Mouse (Mus musculus) cerebellum, adult (tissue): ENCODE measurements at regions not wholly inside any gene's neighbourhood (a gene's known extent, or its start where the extent isn't known, plus 50 kb on each side); places are given as distances from the start of the nearest gene placed in this dataset.
"Not testable (repeated sequence)": the region's sequence is repeated elsewhere in the genome, so short reads cannot be mapped to it uniquely, and the experiment has no call there.

Source experiments
- ATAC-seq: cut with Nextera tagmentation; 2 replicates; pipeline ENCODE4 v1.9.2; 2017; ENCODE audit warnings: mild to moderate bottlenecking, moderate library complexity, mixed read lengths; ENCODE audit not compliant: insufficient number of reproducible peaks, low FRiP score, low TSS enrichment

DNA sequence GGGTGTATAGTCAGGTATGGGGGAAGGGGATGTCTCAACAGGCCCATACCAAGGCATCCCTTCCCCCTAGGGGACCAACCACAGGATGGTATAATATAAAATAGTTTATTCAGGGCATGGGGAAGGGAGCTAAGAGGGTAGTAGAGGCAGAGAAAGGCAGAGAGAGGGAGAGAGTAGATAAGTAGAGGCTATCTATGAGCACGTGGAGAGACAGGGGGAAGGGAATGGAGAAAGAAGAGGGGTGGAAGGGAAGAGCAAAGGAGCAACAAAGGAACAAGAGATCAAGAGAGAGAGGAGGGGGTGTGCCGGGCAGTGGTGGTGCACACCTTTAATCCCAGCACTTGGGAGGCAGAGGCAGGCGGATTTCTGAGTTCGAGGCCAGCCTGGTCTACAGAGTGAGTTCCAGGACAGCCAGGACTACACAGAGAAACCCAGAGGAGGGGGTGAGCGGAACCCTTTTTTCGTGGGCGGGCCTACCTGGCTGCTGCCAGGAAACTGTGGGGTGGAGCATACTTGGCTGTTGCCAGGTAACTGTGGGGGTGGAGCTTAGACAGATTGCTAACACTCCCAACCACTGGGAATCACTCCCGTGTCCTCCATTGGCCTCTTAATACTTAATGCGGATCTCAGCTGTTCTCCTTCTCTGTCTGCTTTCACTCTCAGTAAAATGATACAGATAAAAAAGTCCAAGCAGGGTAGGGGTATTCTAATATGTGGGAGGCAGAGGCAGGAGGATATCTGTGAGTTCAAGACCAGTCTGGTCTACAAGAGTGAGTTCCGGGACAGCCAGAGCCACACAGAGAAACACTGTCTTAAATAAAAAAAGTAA, 79.3 kb upstream of the Med13l start:
- ATAC-seq = no peak

DNA sequence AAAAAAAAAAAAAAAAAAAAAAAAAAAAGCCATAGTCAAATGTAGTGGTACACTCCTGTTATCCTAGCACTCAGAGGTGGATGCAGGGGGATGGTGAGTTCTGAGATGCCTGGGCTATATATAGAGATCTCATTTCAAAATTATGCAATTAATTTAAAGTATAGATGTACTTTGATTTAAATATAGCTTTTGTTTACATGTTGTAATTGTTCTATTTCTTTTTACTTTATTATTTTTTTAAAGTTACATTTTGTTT, 78.8 kb upstream of the Med13l start:
- ATAC-seq = no peak

DNA sequence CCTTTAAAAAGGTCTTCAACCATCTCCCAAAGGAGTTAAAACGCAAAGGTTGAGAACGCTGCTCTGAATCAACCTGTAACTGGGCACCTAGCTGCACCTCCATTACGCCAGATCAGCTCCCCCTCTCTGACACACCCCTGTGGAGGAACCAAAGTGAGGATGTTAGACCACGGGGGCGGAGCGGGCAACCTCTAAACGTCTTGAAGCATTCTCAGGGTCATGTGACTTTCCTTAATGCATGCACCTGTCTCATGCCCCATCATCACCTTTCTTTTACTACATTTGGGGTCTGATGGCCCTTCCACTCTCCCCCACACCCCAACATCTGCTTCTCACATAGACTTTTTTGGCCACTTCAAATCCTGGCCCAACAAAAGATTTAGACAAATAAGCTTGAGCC, 77.9 kb upstream of the Med13l start:
- no peak for ATAC-seq

- ATAC-seq = no peak
Measured at GRCm38 (mm10) chr5:118483001-118483400, 77.5 kb upstream of the Med13l start.

DNA sequence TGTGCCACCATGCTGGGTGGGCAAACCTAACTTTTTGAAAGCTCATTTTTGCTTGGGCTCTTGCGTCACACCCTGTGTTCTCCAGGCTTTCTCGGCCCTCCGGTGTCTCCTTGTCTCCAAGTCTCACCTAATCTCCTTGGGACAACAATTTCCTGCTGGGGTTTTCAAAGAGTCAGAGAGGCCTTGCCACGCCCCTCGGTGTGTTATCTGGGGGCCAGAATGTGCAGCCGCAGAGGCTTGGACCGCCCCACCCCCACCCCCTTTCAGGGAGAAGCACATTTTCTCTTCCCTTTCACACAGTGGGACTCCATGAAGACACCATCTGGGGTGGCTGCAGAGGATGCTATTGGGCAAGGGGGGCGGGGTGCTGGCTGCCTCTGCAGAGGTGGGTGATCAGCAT, 76.9 kb upstream of the Med13l start:
- ATAC-seq = no peak

- ATAC-seq = no peak
Measured at GRCm38 (mm10) chr5:118485191-118485590, 75.3 kb upstream of the Med13l start.

DNA sequence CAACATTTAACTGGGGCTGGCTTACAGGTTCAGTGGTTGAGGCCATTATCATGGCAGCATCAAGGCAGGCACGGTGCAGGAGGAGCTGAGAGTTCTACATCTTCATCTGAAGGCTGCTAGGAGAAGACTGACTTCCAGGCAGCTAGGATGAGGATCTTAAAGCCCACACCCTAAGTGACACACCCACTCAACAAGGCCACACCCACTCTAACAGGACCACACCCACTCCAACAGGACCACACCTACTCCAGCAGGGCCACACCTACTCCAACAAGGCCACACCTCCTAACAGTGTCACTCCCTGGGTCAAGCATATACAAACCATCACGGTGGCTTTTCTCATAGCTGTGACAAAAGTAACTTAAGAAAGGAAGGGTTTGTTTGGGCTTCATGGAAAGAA, 68.0 kb upstream of the Med13l start:
- ATAC-seq = not testable (repeated sequence)

GRCm38 (mm10) chr5:118494649-118495477, 65.6 kb upstream of the Med13l start:
- no peak for ATAC-seq

DNA sequence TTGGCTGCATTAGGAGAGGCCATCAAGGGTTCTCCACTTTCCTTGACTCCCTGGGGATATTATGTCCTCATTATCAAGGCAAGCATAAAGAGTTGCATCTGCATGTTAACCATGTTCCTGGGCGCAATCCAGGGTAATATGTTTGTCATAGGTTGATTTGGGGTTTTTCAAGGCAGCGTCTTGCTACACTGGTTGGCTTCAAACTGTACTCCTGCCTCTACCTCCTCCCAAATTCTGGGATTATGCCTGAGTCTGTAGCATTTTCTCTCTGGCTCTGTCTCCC, 65.1 kb upstream of the Med13l start:
- ATAC-seq = no peak

- no peak for ATAC-seq
Measured at GRCm38 (mm10) chr5:118501624-118502023, 58.9 kb upstream of the Med13l start.

DNA sequence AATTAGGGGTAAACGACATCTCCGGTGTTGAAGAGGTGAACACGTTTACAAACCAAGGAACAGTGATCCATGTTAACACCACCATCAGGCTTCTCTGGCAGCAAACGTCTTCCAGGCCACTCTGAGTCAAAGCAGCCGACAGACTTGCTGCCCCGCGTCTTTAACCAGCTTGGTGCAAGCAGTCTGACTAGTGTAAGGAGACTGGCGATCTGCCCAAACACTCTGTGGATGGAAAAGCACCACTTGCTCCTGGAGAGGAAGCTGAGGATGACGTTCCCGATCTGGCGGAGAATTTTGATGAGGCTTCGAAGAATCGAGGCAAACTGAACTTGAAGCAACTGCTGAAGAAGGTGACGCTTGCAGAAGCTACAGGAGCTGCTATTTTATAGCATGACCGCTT, 57.5 kb upstream of the Med13l start:
- no peak for ATAC-seq

GRCm38 (mm10) chr5:118504170-118504569, 56.3 kb upstream of the Med13l start:
- no peak for ATAC-seq

GRCm38 (mm10) chr5:118504926-118505325, 55.6 kb upstream of the Med13l start:
- no peak for ATAC-seq

DNA sequence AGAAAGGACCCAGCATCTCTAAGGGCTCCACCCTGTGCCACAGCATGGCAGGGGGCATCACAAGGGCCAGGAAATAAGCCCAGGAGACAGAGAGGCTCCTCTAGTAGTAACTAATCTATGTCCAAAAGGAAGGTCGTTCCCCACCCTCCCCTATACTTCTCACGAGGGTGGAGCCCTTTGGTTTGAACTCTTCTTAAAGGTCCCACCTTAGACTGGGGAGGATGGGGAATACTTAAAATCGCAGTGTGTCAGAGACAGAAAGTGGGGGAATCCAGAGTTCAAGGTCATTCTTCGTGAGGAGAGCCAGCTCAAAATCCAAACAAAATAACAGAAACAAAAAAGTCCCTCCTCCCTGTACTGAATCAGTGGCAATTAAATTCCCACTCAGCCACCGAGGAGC, 50.6 kb upstream of the Med13l start:
- no peak for ATAC-seq
